ENCODE assay signal across 9 mouse cellular contexts in genomic region chr17:27032869-27033268, GRCm38 (mm10). TPM values are rescaled to one million over a fixed set of nuclear protein-coding genes. Genes with fewer than 3 reads are reported as not detected.
DNase-seq lines count a peak whose midpoint lies in the region; ATAC-seq and TF ChIP-seq lines count a peak whose summit lies in the region.
"Had no signal": no experiment of that assay in that cellular context is flagged by ENCODE, and none has a peak within 500 bp of the region (broad histone marks: within the 10 kb centered on the region; RNA-seq: fewer than 3 reads in every experiment).

No protein-coding gene starts in this region.

- DNase-seq in MEL (ENCODE audit: low read depth, low spot score), result peak; percentile 76
- peak; percentile 78 for DNase-seq in c-Kit-positive CD71-negative TER-119-negative erythroid progenitor cells, embryonic 14.5 days (ENCODE audit: low read depth)
- DNase-seq in heart, postnatal 25 days (ENCODE audit: low spot score), result peak; percentile 47
- peak; percentile 80 for DNase-seq in layer of hippocampus, adult 11-12 months (ENCODE audit: low spot score)
- DNase-seq in lung, postnatal 0 days (ENCODE audit: low spot score), result peak; percentile 84
- peak; percentile 88 for DNase-seq in retina, postnatal 1 day
- DNase-seq in urinary bladder, adult 2 months (ENCODE audit: low spot score), result peak; percentile 69

- intact Hi-C loops in heart, postnatal 25 days (cut with DNase I), result loop anchor here (1.0 to 10.0 kb wide), 3 partner anchors 52 to 492 kb away; partner anchors contain the start of gene Grm4

- ATAC-seq in forebrain, embryonic 13.5 days, result peak; percentile 58
- peak; percentile 36 for ATAC-seq in lung, postnatal 0 days

- H3K27me3 ChIP-seq in MEL (ENCODE audit: control insufficient read depth in 1 of 2, insufficient read depth in 2 of 2, low read length in 2 of 2), result no peaks in the 10 kb centered on the region
- no peaks in the 10 kb centered on the region; the same call in 1 of the 2 replicates for H3K27me3 ChIP-seq in forebrain, embryonic 13.5 days
- no peaks in the 10 kb centered on the region for H3K27me3 ChIP-seq in lung, postnatal 0 days (replicated peaks; ENCODE audit: insufficient read depth, low read length)

- TF ChIP-seq RAD21 in MEL (IDR thresholded peaks at IDR 0.05; ENCODE audit: low read depth, low read length), result peak; percentile 87

- peak overlapping the region; percentile 17 for H3K4me2 ChIP-seq in forebrain, embryonic 13.5 days
- H3K4me2 ChIP-seq in lung, postnatal 0 days (replicated peaks; ENCODE audit: low read depth, low read length), result 0 out of 2 replicates have a peak overlapping the region, but pooled peaks have one; percentile 14

- H3K9ac ChIP-seq in MEL (ENCODE audit: control insufficient read depth, low read depth, low read length, poor library complexity, severe bottlenecking), result peak overlapping the region; percentile 13
- H3K9ac ChIP-seq in forebrain, embryonic 13.5 days, result no peak overlapping the region
- H3K9ac ChIP-seq in lung, postnatal 0 days (replicated peaks; ENCODE audit: low read depth), result no peak overlapping the region

- 0% methylated on average over 14 of the region's 14 CpGs for WGBS in forebrain, embryonic 13.5 days
- 2% methylated on average over 14 of the region's 14 CpGs for WGBS in lung, postnatal 0 days

- no peaks in the 10 kb centered on the region for H3K9me3 ChIP-seq in MEL (replicated peaks; ENCODE audit: insufficient read depth, low read length)
- H3K9me3 ChIP-seq in forebrain, embryonic 13.5 days (replicated peaks), result no peaks in the 10 kb centered on the region
- H3K9me3 ChIP-seq in lung, postnatal 0 days (ENCODE audit: low read length), result no peaks in the 10 kb centered on the region

- no peak for TF ChIP-seq POLR2A in MEL (IDR thresholded peaks at IDR 0.05; ENCODE audit: control insufficient read depth in 1 of 2, insufficient read depth in 1 of 2, low read depth in 1 of 2, low read length in 2 of 2, poor library complexity in 1 of 2)

- peak; percentile 92 to 93 (median 92) for TF ChIP-seq CTCF in MEL (IDR thresholded peaks at IDR 0.05 in 2 of 3, conservative IDR thresholded peaks at IDR 0.05 in 1 of 3; ENCODE audit: control insufficient read depth in 1 of 3, insufficient read depth in 1 of 3, low read depth in 2 of 3, low read length in 3 of 3, poor library complexity in 1 of 3, severe bottlenecking in 1 of 3)
- peak; percentile 95 for TF ChIP-seq CTCF in lung, postnatal 0 days (IDR thresholded peaks at IDR 0.05)

- H3K79me2 ChIP-seq in MEL (ENCODE audit: control insufficient read depth, insufficient read depth, low read length, poor library complexity), result peaks cover 5% of the 10 kb centered on the region

- H3K36me3 ChIP-seq in MEL (ENCODE audit: control insufficient read depth in 1 of 2, insufficient read depth in 2 of 2, low read length in 2 of 2), result no peaks in the 10 kb centered on the region; a peak in 1 of 4 replicates
- no peaks in the 10 kb centered on the region for H3K36me3 ChIP-seq in forebrain, embryonic 13.5 days (ENCODE audit: poor library complexity, severe bottlenecking)
- no peaks in the 10 kb centered on the region for H3K36me3 ChIP-seq in lung, postnatal 0 days (ENCODE audit: insufficient read depth, low read length)

- TF ChIP-seq EP300 in MEL (IDR thresholded peaks at IDR 0.05; ENCODE audit: low read depth in 1 of 2, low read length in 2 of 2), result no peak
- no peak for TF ChIP-seq EP300 in lung, postnatal 0 days (IDR thresholded peaks at IDR 0.05)

- H3K4me1 ChIP-seq in MEL (ENCODE audit: control insufficient read depth in 1 of 2, insufficient read depth in 2 of 2, low read length in 2 of 2), result peaks cover 0 to 2% of the 10 kb centered on the region in 2 experiments; a peak in 1 of 4 replicates
- H3K4me1 ChIP-seq in forebrain, embryonic 13.5 days, result peaks cover 7% of the 10 kb centered on the region
- H3K4me1 ChIP-seq in lung, postnatal 0 days (ENCODE audit: insufficient read depth, low read depth, low read length), result peaks cover 11% of the 10 kb centered on the region; the same call in 1 of the 2 replicates

- no peak overlapping the region for H3K27ac ChIP-seq in MEL (ENCODE audit: control insufficient read depth, low read depth, low read length)
- H3K27ac ChIP-seq in forebrain, embryonic 13.5 days, result no peak overlapping the region
- no peak overlapping the region for H3K27ac ChIP-seq in lung, postnatal 0 days (ENCODE audit: low read length)
- H3K27ac ChIP-seq: macrophage had no signal

- H3K4me3 ChIP-seq in MEL (ENCODE audit: control insufficient read depth in 1 of 2, insufficient read depth in 1 of 2, low read depth in 2 of 2, low read length in 2 of 2), result peak overlapping the region in 1 of 2 experiments; percentile 31; a peak in 1 of 4 replicates
- no peak overlapping the region for H3K4me3 ChIP-seq in forebrain, embryonic 13.5 days
- no peak overlapping the region for H3K4me3 ChIP-seq in lung, postnatal 0 days (ENCODE audit: low read depth, low read length)

TF ChIP-seq in MEL, 35 proteins besides CTCF, POLR2A, EP300 and RAD21:
- TF ChIP-seq MAZ (IDR thresholded peaks at IDR 0.05; ENCODE audit: low read depth, low read length) (0 out of 2 replicates have a peak, but pooled peaks have one; percentile 30), HCFC1 (IDR thresholded peaks at IDR 0.05; ENCODE audit: low read depth, low read length) (no peak), SMC3 (IDR thresholded peaks at IDR 0.05; ENCODE audit: low read depth, low read length) (peak; percentile 89), RCOR1 (IDR thresholded peaks at IDR 0.05; ENCODE audit: low read depth, low read length) (no peak), BHLHE40 (IDR thresholded peaks at IDR 0.05; ENCODE audit: borderline replicate concordance, low read depth, low read length) (no peak), GABPA (IDR thresholded peaks at IDR 0.05; ENCODE audit: low read depth, low read length) (no peak), ZC3H11A (IDR thresholded peaks at IDR 0.05; ENCODE audit: low read depth, low read length) (peak; percentile 90)

RNA-seq across cellular contexts. Expression of gene Bak1, which starts 4.1 kb away (rescaled TPM):
- total RNA-seq in MEL (2012; rRNA removed), result 66.8 and 75.4 TPM in 2 replicates
- polyA plus RNA-seq in MEL (2012; ENCODE audit: insufficient read depth in 1 of 2, insufficient read length in 2 of 2, low read depth in 1 of 2, low replicate concordance in 2 of 2, missing spikeins in 1 of 2), result 100 to 1,000 TPM in 1 of 2 experiments, not detected in 1; 150 TPM
- polyA plus RNA-seq in forebrain, embryonic 13.5 days (2015; fragmentation: Nextera tagmentation; extraction: Ambion mirVana), result 1.9 and 2.6 TPM in 2 replicates
- total RNA-seq in heart, postnatal 25 days (2021), result 10 to 100 TPM; 18.2 to 24.2 TPM
- 3.8 and 4.0 TPM in 2 replicates for polyA plus RNA-seq in lung, postnatal 0 days (2015; fragmentation: Nextera tagmentation; extraction: Ambion mirVana)
- 34.8 and 36.8 TPM in 2 replicates for polyA plus RNA-seq in urinary bladder, adult 2 months (2012; rRNA removed)

RNA-seq across cellular contexts. Expression of gene Itpr3, which starts 24.2 kb away (rescaled TPM):
- total RNA-seq in MEL (2012; rRNA removed), result 7.3 and 9.7 TPM in 2 replicates
- 10 to 100 TPM in 1 of 2 experiments, not detected in 1; 11.4 TPM for polyA plus RNA-seq in MEL (2012; ENCODE audit: insufficient read depth in 1 of 2, insufficient read length in 2 of 2, low read depth in 1 of 2, low replicate concordance in 2 of 2, missing spikeins in 1 of 2)
- 0.41 and 0.52 TPM in 2 replicates for polyA plus RNA-seq in forebrain, embryonic 13.5 days (2015; fragmentation: Nextera tagmentation; extraction: Ambion mirVana)
- total RNA-seq in heart, postnatal 25 days (2021), result 1 to 10 TPM; 4.6 to 6.8 TPM
- 3.6 and 3.9 TPM in 2 replicates for polyA plus RNA-seq in lung, postnatal 0 days (2015; fragmentation: Nextera tagmentation; extraction: Ambion mirVana)
- 9.5 and 17.8 TPM in 2 replicates for polyA plus RNA-seq in urinary bladder, adult 2 months (2012; rRNA removed)

RNA-seq across cellular contexts. Expression of gene Zbtb9, which starts 59.9 kb away (rescaled TPM):
- 10.9 and 13.4 TPM in 2 replicates for total RNA-seq in MEL (2012; rRNA removed)
- 10 to 100 TPM in 1 of 2 experiments, not detected in 1; 10.7 TPM for polyA plus RNA-seq in MEL (2012; ENCODE audit: insufficient read depth in 1 of 2, insufficient read length in 2 of 2, low read depth in 1 of 2, low replicate concordance in 2 of 2, missing spikeins in 1 of 2)
- polyA plus RNA-seq in forebrain, embryonic 13.5 days (2015; fragmentation: Nextera tagmentation; extraction: Ambion mirVana), result 17.4 and 17.7 TPM in 2 replicates
- total RNA-seq in heart, postnatal 25 days (2021), result 1 to 10 TPM; 2.9 to 3.8 TPM
- polyA plus RNA-seq in lung, postnatal 0 days (2015; fragmentation: Nextera tagmentation; extraction: Ambion mirVana), result 9.3 and 9.9 TPM in 2 replicates
- polyA plus RNA-seq in urinary bladder, adult 2 months (2012; rRNA removed), result 8.4 and 9.4 TPM in 2 replicates
